Mouse (Mus musculus): Measurements from ENCODE around the gene Rab3c. TPM values are rescaled to one million over a fixed set of nuclear protein-coding genes. Genes with fewer than 3 reads are reported as not detected.

Rab3c gene
- polyA plus RNA-seq, 1 experiment from 2014 or later, result 44.1 TPM

- H3K4me2 ChIP-seq, result no peak overlapping the region
- no peak overlapping the region for H3K9ac ChIP-seq
- H3K27ac ChIP-seq, result no peak overlapping the region
- H3K36me3 ChIP-seq (replicated peaks), result no peaks in the 10 kb centered on the region
- 84% methylated on average over 6 of the region's 6 CpGs for WGBS
- ATAC-seq (ENCODE audit: low FRiP score), result no peak
- no peaks in the 10 kb centered on the region for H3K4me1 ChIP-seq
- no peak overlapping the region for H3K4me3 ChIP-seq (replicated peaks)
- H3K27me3 ChIP-seq, result no peaks in the 10 kb centered on the region
- no peaks in the 10 kb centered on the region for H3K9me3 ChIP-seq
Observed at GRCm38 (mm10) chr13:110175651-110176050, 105.1 kb downstream of the Rab3c start.

DNA sequence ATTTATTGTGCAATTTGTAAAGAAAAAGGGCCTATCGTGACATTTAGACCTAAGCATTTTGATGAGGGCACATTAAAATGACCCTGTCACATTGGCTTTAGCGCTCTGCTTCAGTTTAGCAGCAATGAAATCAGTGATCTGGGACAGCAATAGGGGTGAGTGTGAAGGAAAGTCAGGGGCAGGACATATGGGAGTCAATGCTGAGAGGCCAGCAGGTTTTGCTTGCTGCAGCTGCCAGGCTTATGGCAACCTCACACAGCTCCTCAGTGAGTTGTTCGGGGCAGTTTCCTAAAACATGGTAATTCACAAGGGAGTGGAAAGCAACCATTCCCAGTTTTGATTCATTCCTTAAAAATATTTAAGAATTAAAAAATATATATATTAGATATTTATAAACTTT, 111.1 kb downstream of the Rab3c start:
- no peaks in the 10 kb centered on the region for H3K9me3 ChIP-seq
- 62% methylated on average over 3 of the region's 3 CpGs for WGBS
- no peak overlapping the region for H3K4me2 ChIP-seq
- H3K36me3 ChIP-seq (replicated peaks), result no peaks in the 10 kb centered on the region
- peak overlapping the region; percentile 21; the same call in 1 of the 2 replicates for H3K27ac ChIP-seq
- no peak for ATAC-seq (ENCODE audit: low FRiP score)
- peaks cover 30% of the 10 kb centered on the region for H3K4me1 ChIP-seq
- H3K9ac ChIP-seq, result no peak overlapping the region
- H3K4me3 ChIP-seq (replicated peaks), result no peak overlapping the region
- H3K27me3 ChIP-seq, result no peaks in the 10 kb centered on the region

GRCm38 (mm10) chr13:110169152-110169551, 111.6 kb downstream of the Rab3c start:
- no peak overlapping the region for H3K9ac ChIP-seq
- no peak overlapping the region for H3K4me3 ChIP-seq (replicated peaks)
- peaks cover 30% of the 10 kb centered on the region for H3K4me1 ChIP-seq
- 0 out of 2 replicates have a peak overlapping the region, but pooled peaks have one; percentile 21 for H3K27ac ChIP-seq
- H3K9me3 ChIP-seq, result no peaks in the 10 kb centered on the region
- no peaks in the 10 kb centered on the region for H3K27me3 ChIP-seq
- no peak overlapping the region for H3K4me2 ChIP-seq
- no peaks in the 10 kb centered on the region for H3K36me3 ChIP-seq (replicated peaks)
- no peak for ATAC-seq (ENCODE audit: low FRiP score)
- 47% methylated on average over 4 of the region's 4 CpGs for WGBS

DNA sequence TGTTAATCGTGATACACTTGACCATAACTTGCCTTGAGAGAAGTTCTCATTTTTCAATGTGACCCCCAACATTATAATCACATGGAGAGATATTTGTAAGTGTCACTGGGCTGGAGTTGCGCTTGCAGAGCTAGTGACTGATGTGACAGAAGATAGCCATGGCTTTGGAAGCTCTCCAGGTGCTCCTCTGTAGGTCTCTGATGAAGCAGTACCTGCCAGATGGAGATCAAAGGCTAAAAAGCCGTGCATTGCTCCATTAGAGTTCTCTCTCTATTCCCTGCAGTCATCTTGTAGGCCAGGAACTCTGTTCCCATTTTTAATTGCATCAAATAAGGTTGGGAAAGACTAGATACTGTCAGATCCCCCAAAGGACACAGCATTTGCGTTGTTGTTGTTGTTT, 112.2 kb downstream of the Rab3c start:
- ATAC-seq (ENCODE audit: low FRiP score), result no peak

DNA sequence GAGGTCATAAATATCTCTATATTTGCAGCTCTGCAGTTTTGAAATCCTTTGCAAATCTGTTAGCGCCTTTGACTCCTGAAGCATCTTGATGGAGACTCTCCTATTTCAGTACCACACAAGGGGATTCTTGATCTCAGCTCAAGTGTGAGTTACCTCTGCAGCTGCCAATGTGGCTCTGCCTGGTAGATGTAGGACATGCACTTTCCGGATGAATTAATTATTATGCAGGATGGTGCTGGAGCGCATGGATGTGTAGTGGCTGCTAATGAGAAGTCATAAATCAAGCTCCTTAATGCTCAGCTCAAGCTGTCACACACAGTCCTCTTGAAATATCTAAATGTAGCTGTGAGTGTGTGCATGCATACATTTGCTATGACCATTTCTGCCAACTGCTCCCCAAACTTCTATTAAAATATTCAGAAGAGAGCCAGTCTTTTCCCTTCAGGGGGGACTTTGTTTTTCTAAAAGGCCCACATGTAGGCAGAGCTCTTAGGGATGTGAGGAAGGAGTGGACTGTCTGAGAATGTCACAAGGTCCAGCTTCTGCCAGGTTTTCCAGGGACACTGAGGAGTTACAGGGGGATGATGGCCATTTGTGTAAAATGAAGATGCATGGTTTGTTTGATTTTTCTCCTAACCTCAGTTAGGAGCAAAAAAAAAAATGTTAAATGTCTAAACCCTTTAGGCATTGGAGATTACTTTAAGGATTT, 114.0 kb downstream of the Rab3c start:
- Histone ChIP-seq H3K4me1 (peaks cover 30% of the 10 kb centered on the region), H3K4me2 (no peak overlapping the region), H3K36me3 (replicated peaks) (no peaks in the 10 kb centered on the region), H3K9ac (no peak overlapping the region), H3K9me3 (no peaks in the 10 kb centered on the region), H3K27me3 (no peaks in the 10 kb centered on the region), H3K27ac (no peak overlapping the region), H3K4me3 (replicated peaks) (no peak overlapping the region)
- WGBS, result 70% methylated on average over 3 of the region's 3 CpGs
- ATAC-seq (ENCODE audit: low FRiP score), result peak; percentile 70; the same call in 1 of the 2 replicates

More for the DNA sequence above, 112.2 kb downstream of the Rab3c start:
- 0 out of 2 replicates have a peak overlapping the region, but pooled peaks have one; percentile 19 for H3K27ac ChIP-seq
- H3K9me3 ChIP-seq, result no peaks in the 10 kb centered on the region
- WGBS, result 89% methylated on average over 4 of the region's 4 CpGs
- peaks cover 30% of the 10 kb centered on the region for H3K4me1 ChIP-seq
- no peak overlapping the region for H3K4me2 ChIP-seq
- H3K9ac ChIP-seq, result no peak overlapping the region
- no peak overlapping the region for H3K4me3 ChIP-seq (replicated peaks)
- H3K36me3 ChIP-seq (replicated peaks), result no peaks in the 10 kb centered on the region
- H3K27me3 ChIP-seq, result no peaks in the 10 kb centered on the region

DNA sequence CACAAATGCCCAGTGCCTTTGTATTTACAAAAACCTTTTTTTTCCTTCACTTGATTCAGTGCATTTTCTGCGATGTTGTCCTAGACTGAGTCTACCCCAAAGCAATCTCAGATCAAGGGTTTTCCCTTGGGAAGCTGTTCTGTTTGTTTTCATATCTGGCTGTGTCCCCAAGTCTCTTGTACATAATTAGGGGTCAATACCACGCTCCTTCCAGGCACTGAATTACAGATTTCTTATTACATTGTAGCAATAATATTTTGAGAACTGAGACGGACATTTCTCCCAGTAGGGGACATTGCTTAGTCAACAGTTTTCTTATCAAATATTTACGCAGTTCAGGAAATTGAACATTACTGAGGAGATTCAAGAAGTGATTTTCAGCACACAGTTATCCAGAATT, 120.8 kb downstream of the Rab3c start:
- H3K9ac ChIP-seq, result no peak overlapping the region
- peaks cover 15% of the 10 kb centered on the region for H3K4me1 ChIP-seq
- no peaks in the 10 kb centered on the region for H3K27me3 ChIP-seq
- ATAC-seq (ENCODE audit: low FRiP score), result peak; percentile 45; the same call in 1 of the 2 replicates
- H3K4me2 ChIP-seq, result no peak overlapping the region
- no peaks in the 10 kb centered on the region for H3K9me3 ChIP-seq
- peak overlapping the region; percentile 56; the same call in 1 of the 2 replicates for H3K27ac ChIP-seq
- H3K36me3 ChIP-seq (replicated peaks), result no peaks in the 10 kb centered on the region
- H3K4me3 ChIP-seq (replicated peaks), result no peak overlapping the region
- 47% methylated on average over 4 of the region's 4 CpGs for WGBS

- ATAC-seq (ENCODE audit: low FRiP score), result no peak; the same call in 1 of the 2 replicates
- H3K4me3 ChIP-seq (replicated peaks), result no peak overlapping the region
- H3K27me3 ChIP-seq, result no peaks in the 10 kb centered on the region
- H3K36me3 ChIP-seq (replicated peaks), result no peaks in the 10 kb centered on the region
- H3K4me2 ChIP-seq, result no peak overlapping the region
- H3K4me1 ChIP-seq, result peaks cover 15% of the 10 kb centered on the region
- WGBS, result 51% methylated on average over 7 of the region's 7 CpGs
- no peaks in the 10 kb centered on the region for H3K9me3 ChIP-seq
- peak overlapping the region; percentile 68 for H3K27ac ChIP-seq
- H3K9ac ChIP-seq, result no peak overlapping the region
Observed at GRCm38 (mm10) chr13:110158588-110159519, 121.9 kb downstream of the Rab3c start.

GRCm38 (mm10) chr13:110145545-110145944, 135.3 kb downstream of the Rab3c start:
- Histone ChIP-seq H3K4me1 (peaks cover 11% of the 10 kb centered on the region), H3K36me3 (replicated peaks) (no peaks in the 10 kb centered on the region), H3K4me3 (replicated peaks) (no peak overlapping the region), H3K4me2 (no peak overlapping the region), H3K9ac (no peak overlapping the region), H3K9me3 (no peaks in the 10 kb centered on the region), H3K27me3 (no peaks in the 10 kb centered on the region), H3K27ac (no peak overlapping the region)
- ATAC-seq (ENCODE audit: low FRiP score), result no peak
- WGBS, result 59% methylated on average over 3 of the region's 3 CpGs

DNA sequence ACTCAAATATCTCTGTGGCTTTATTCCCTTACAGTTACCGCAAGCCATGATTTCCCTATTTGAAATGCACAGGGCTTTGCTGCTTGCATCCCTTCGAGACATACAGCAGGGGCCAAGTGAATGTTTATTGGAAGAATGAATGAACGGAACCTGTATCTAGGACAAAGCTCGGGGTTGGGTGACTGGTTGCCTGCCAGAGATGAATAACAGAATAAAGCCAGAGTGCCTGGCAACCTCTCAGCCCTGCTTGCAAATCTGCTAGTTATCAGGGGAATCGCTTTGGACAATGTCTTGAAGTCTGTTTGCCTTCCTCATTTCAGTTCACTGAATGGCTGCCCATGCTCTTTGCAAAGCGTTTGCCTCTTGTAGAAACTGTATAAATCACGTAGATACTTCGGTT, 135.8 kb downstream of the Rab3c start:
- Histone ChIP-seq H3K4me1 (peaks cover 10% of the 10 kb centered on the region; the same call in 1 of the 2 replicates), H3K9ac (no peak overlapping the region), H3K27me3 (no peaks in the 10 kb centered on the region), H3K36me3 (replicated peaks) (no peaks in the 10 kb centered on the region), H3K9me3 (no peaks in the 10 kb centered on the region), H3K27ac (no peak overlapping the region), H3K4me2 (no peak overlapping the region), H3K4me3 (replicated peaks) (no peak overlapping the region)
- no peak for ATAC-seq (ENCODE audit: low FRiP score)
- 74% methylated on average over 8 of the region's 8 CpGs for WGBS

DNA sequence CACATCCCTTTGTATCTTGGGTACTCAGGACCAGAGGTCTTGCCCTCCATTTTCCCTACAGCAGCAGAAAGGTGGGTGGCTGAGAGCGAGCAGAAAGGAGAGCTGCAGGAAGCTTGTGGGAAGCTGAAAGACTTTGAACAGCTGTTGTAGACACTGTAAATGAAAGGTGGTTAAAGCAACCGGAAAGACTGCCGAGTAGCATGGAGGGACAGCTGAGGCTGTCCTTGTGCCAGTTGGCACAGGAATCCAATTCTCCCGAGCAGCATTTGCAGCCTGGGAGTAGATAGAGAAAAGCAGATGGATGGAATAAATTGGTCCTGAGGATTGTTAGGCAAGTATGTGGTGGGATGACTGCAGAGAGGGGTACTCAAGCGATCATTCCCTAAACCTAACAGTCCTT, 141.5 kb downstream of the Rab3c start:
- no peaks in the 10 kb centered on the region for H3K36me3 ChIP-seq (replicated peaks)
- ATAC-seq (ENCODE audit: low FRiP score), result no peak
- H3K27me3 ChIP-seq, result no peaks in the 10 kb centered on the region
- H3K9ac ChIP-seq, result no peak overlapping the region
- H3K4me2 ChIP-seq, result no peak overlapping the region
- 82% methylated on average over 5 of the region's 5 CpGs for WGBS
- no peak overlapping the region for H3K27ac ChIP-seq
- no peaks in the 10 kb centered on the region for H3K9me3 ChIP-seq
- H3K4me3 ChIP-seq (replicated peaks), result no peak overlapping the region
- no peaks in the 10 kb centered on the region for H3K4me1 ChIP-seq

GRCm38 (mm10) chr13:110138644-110139043, 142.2 kb downstream of the Rab3c start:
- H3K9me3 ChIP-seq, result no peaks in the 10 kb centered on the region
- no peaks in the 10 kb centered on the region for H3K36me3 ChIP-seq (replicated peaks)
- H3K9ac ChIP-seq, result no peak overlapping the region
- 86% methylated on average over 5 of the region's 5 CpGs for WGBS
- no peak overlapping the region for H3K4me3 ChIP-seq (replicated peaks)
- no peaks in the 10 kb centered on the region for H3K4me1 ChIP-seq
- ATAC-seq (ENCODE audit: low FRiP score), result no peak
- H3K27me3 ChIP-seq, result no peaks in the 10 kb centered on the region
- H3K4me2 ChIP-seq, result no peak overlapping the region
- no peak overlapping the region for H3K27ac ChIP-seq

- H3K9ac ChIP-seq, result no peak overlapping the region
- peak overlapping the region; percentile 50; the same call in 1 of the 2 replicates for H3K27ac ChIP-seq
Observed at GRCm38 (mm10) chr13:110127613-110128258, 153.1 kb downstream of the Rab3c start.

More at GRCm38 (mm10) chr13:110127613-110128258, 153.1 kb downstream of the Rab3c start:
- H3K4me2 ChIP-seq, result no peak overlapping the region
- no peak for ATAC-seq (ENCODE audit: low FRiP score)
- no peaks in the 10 kb centered on the region for H3K4me1 ChIP-seq
- no peaks in the 10 kb centered on the region for H3K27me3 ChIP-seq
- H3K9me3 ChIP-seq, result no peaks in the 10 kb centered on the region
- H3K36me3 ChIP-seq (replicated peaks), result no peaks in the 10 kb centered on the region
- H3K4me3 ChIP-seq (replicated peaks), result no peak overlapping the region
- WGBS, result 71% methylated on average over 12 of the region's 12 CpGs
